Mouse (Mus musculus): ENCODE measurements around the gene Olfr1231. TPM values are rescaled to one million over a fixed set of nuclear protein-coding genes. Genes with fewer than 3 reads are reported as not detected.

Gene Olfr1231
- total RNA-seq (2023), result not detected

GRCm38 (mm10) chr2:89306974-89307373 is at the start of gene Olfr1231:
Olfr1231 (minus strand) TSS chr2:89307074.

DNA sequence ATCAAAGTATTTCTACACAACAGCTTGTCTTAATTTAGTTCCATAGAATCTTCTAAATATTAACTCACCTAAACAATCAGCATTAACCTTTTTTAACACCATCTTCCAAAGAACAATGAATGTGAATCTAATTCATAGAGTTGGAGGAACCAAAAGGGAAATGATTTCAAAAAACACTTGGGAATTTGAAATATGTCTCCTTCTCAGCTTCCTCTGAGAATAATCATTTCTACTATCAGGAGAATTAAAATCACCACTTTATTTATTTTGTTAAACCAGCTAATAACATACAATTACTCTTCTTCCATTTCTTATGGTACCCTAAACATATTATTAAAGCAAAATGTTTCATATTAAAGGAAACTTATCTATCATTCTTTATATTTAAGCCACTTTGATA is 35.4 kb upstream of the Olfr1231 start, which contains the start of gene Olfr1233:
Gene Olfr1233 (minus strand): TSS at position 101 of the 400 bp plus-strand sequence.

GRCm38 (mm10) chr2:89329575-89329974 is 22.7 kb upstream of the Olfr1231 start, which contains the start of gene Olfr1232:
Olfr1232 (minus strand) TSS chr2:89329675.

GRCm38 (mm10) chr2:89297168-89297567 is 9.7 kb downstream of the Olfr1231 start, which contains the start of gene Olfr1230:
Olfr1230 (minus strand) TSS chr2:89297268.

GRCm38 (mm10) chr2:89287914-89288313 is 19.0 kb downstream of the Olfr1231 start, which contains the start of gene Olfr1229:
Olfr1229 (minus strand) TSS chr2:89288014.

GRCm38 (mm10) chr2:89253962-89254361 is 52.9 kb downstream of the Olfr1231 start, which contains the start of gene Olfr1228:
Olfr1228 (minus strand) TSS chr2:89254062.

Other genes starting within 250 kb of the Olfr1231 start
- gene Olfr1218, start 245.9 kb downstream of the Olfr1231 start, total RNA-seq (2023), result not detected
- not detected for gene Olfr1219, start 223.6 kb downstream of the Olfr1231 start, total RNA-seq (2023)
- not detected for gene Olfr1220, start 200.2 kb downstream of the Olfr1231 start, total RNA-seq (2023)
- not detected for gene Olfr1221, start 189.8 kb downstream of the Olfr1231 start, total RNA-seq (2023)
- gene Olfr1222, start 174.0 kb downstream of the Olfr1231 start, total RNA-seq (2023), result not detected
- not detected for gene Olfr1223, start 155.5 kb downstream of the Olfr1231 start, total RNA-seq (2023)
- gene Olfr1224-ps1, start 143.0 kb downstream of the Olfr1231 start, total RNA-seq (2023), result not detected
- not detected for gene Olfr1225, start 132.4 kb downstream of the Olfr1231 start, total RNA-seq (2023)
- gene Olfr1226, start 107.0 kb downstream of the Olfr1231 start, total RNA-seq (2023), result not detected
- gene Olfr1228, start 53.0 kb downstream of the Olfr1231 start, total RNA-seq (2023), result not detected
- not detected for gene Olfr1229, start 19.1 kb downstream of the Olfr1231 start, total RNA-seq (2023)
- gene Olfr1230, start 9.8 kb downstream of the Olfr1231 start, total RNA-seq (2023), result not detected
- gene Olfr1232, start 22.6 kb upstream of the Olfr1231 start, total RNA-seq (2023), result not detected
- not detected for gene Olfr1233, start 35.3 kb upstream of the Olfr1231 start, total RNA-seq (2023)
- not detected for gene Olfr1234, start 57.8 kb upstream of the Olfr1231 start, total RNA-seq (2023)
- not detected for gene Olfr1238, start 102.6 kb upstream of the Olfr1231 start, total RNA-seq (2023)
- gene Olfr1239, start 113.3 kb upstream of the Olfr1231 start, total RNA-seq (2023), result not detected
- not detected for gene Olfr1240, start 135.9 kb upstream of the Olfr1231 start, total RNA-seq (2023)
- not detected for gene Olfr1241, start 180.1 kb upstream of the Olfr1231 start, total RNA-seq (2023)
- gene Olfr1242, start 191.3 kb upstream of the Olfr1231 start, total RNA-seq (2023), result not detected
- gene Olfr1243, start 224.4 kb upstream of the Olfr1231 start, total RNA-seq (2023), result not detected

Data from CD4-positive naive resting alpha-beta T cell, adult 57 days (primary cell).